Mouse (Mus musculus) hematopoietic stem cell, adult 5-6 weeks (primary cell): ENCODE data around the gene Npepl1. TPM values are rescaled to one million over a fixed set of nuclear protein-coding genes. Genes with fewer than 3 reads are reported as not detected.
A peak's percentile ranks its signal among the peaks of the same experiment; 100 is the strongest.

Experiments used
- ATAC-seq, 2 experiments: fragments of 125-278 bp in 1 of 2; replicated peaks in 1 of 2; 2 replicates each; pipeline ENCODE4 v1.8.0; 2016 to 2017; ENCODE audit warnings: inconsistent platforms in 2 of 2, mild to moderate bottlenecking in 2 of 2, moderate number of reproducible peaks in 2 of 2, low read depth in 1 of 2, moderate TSS enrichment in 1 of 2; ENCODE audit not compliant: low FRiP score in 2 of 2, poor library complexity in 2 of 2, severe bottlenecking in 2 of 2, insufficient read depth in 1 of 2, low TSS enrichment in 1 of 2
- total RNA-seq: library from RNA; stranded (forward); fragments of 172-1452, 232-1000 nt; gene quantifications from 2 replicates; pipeline ENCODE4 v1.2.3, GENCODE M21; 2017

The Npepl1 gene
- total RNA-seq, 1 experiment from 2014 or later = 37.7 TPM

DNA sequence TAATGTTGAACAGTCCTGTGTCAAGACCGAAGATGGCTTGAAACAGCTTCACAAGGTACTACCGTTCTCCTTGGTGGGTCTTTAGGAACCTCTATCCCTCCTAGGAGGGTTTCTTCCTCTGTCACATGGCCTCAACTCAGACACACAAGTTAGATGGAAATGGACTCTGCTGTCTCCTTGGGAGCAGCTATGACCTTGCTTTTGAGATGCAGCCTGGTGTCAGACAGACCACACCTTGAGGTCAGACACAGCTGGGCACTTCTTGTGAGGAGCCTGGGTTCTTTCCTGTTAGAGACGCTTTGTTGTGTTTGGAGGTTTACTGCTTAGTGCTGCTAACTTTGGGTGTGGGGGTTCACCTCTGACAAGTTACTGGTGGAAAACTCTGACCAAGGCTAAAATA is 15.1 kb upstream of the Npepl1 start:
- ATAC-seq = no peak

DNA sequence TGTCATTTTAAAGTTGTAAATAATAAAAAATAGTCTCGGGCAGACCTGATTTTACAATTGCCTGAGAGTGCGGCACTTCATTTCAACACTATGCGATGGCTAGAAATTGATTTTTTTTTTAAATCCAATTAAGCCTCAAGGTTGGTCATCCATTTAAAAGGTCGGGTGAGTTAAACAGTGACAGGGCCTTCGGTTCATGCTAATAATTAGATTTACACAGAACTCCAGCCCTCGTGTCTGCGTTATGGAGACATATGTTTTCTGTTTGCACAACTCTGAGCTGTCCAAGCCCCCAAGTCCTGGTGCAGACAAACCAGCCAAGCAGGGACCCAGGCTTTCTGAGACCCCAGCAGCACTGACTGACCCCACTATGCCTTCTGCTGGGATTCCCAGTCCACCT is 7.8 kb upstream of the Npepl1 start:
- no peak for ATAC-seq

DNA sequence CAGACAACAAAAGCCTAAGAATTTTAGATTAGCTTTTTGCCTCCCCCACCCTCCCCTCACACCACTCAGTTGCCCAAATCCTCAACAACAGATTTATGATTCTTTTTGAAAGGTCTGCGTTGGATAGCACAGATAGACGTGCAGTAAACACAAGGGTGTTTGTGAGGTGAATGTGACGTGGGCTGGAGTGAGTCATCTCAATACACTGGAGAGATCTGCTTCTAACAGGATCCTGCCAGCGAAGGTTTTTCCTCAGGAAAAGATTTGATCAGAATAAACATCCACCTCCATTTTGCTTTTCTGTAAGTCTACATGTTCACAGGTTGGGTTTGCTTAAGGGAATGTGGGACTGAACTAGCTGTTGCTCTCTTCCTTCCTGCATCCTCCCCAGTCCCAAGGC is 6.6 kb upstream of the Npepl1 start:
- no peak for ATAC-seq

DNA sequence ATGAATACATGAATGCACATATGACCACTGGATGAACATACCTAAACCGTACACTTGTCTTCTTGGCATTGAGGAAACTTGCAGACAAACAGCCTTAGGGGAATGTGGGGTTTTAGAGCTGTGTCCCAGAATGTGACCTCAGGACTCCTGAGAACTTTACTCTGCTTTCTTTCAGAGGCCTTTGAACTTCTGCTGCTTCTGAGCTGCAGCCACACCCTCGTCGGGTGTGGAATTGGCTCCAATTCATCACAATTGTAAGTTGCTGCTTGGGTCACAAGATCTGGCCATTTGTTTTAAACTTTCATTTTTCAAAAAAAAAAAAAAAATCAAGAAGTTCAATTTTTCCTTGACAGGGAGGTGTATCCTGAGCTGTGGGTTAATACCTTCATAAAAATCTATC is 2.8 kb upstream of the Npepl1 start:
- no peak for ATAC-seq

DNA sequence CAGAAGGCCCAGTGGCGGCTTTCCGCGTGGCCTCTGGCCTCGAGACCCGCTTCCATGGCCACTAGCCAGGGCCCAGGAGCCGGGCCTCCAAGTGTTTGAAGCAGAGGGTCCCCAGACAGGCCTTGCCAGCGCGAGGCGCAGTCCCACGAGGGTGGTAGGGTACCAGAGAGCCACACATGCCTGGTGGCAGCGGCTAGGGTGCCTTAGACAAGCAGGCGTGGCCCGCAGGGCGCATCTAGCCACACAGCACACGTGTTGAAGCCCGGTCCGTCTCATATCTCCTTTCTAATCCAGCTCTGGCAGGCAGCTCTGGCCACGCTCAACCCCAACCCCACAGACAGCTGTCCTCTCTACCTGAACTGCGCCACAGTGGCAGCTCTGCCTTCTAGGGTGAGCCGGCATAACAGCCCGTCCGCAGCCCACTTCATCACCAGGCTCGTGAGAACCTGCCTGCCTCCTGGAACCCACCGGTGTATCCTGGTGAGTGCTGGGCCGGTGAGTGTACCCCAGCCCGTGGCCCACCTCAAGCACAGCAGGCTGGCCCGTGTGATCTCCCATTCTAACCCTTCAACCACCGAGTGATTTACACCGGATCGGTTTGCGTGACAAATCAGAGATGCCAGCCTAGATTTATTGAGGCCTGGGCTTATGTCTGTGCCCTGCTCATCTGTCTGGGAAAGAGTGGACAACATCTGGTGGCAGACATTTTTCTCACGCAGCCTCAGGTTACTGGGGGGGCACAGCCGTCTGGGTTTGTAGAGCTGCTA is 817 bp downstream of the Npepl1 start:
- ATAC-seq = peak; percentile 56 to 59

DNA sequence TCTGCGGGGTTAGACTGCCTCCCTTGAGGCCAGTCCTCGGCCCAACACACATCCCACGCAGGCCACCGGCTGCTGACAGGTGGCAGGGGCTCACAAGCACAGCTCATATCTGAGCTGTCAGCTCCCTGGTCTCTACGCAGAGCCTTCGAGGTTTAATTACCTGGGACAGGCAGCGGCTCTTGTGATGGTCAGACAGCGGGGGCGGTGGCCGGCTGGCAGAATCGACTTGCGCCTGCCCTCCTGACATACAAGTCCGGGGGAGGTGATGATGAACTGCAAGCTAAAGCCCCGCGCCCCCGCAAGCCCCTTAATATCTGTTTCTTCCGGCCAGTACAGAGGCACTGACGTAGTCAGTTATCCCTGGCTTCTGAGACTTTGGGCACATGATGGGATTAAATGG is 2.8 kb downstream of the Npepl1 start:
- ATAC-seq = no peak

DNA sequence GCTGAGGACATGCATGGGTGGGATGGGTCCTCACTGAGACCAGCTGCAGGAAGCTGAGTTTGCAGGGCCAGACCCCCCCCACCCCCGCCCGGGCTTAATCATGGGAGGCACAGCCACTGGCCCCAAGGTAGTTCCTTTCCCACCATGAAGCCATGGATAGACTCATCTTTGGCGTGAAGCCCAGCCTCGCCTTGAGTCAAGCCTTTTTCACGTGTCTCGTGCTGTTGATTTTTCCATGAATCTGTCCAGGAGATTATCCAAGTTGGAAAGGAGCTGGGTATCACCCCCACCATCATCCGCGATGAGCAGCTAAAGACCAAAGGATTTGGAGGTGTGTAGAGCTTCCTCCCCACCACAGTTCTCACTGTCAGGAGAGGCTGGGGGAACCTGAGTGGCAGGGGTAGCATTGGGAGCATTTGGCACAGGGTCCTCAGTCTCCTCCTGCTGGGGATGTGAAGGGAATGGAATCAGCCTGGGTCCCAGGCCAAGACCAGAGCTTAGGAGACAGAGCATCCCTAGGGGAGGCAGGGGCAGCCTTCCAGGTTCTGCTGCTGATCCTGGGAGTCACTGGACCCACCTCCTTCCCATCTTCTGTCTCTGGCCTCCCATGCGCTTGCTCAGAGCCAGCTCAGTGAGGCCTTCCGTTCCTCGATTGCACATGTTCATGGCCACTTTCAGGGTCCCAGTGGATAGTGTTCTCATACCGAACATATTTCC is 4.2 kb downstream of the Npepl1 start:
- ATAC-seq = no peak

DNA sequence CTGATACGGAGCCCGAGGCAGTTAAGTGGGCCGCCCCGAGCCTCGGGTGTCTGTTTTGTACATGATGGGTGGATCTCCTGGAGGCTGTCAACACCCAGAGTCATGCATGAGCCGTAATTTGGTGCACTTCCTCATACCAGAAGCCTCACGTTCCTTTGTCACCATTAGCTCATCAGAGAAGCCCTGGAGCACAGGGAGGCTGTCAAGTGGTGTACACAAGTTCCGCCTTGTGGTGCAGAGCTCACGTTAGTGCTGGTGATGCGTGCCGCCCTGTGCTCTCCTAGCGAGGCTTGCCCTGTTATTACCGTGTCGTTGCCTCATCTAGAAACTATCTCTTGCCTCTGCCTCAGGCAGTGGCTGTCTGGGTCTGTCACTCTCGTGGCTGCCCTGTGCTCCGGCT is 6.8 kb downstream of the Npepl1 start:
- no peak for ATAC-seq

DNA sequence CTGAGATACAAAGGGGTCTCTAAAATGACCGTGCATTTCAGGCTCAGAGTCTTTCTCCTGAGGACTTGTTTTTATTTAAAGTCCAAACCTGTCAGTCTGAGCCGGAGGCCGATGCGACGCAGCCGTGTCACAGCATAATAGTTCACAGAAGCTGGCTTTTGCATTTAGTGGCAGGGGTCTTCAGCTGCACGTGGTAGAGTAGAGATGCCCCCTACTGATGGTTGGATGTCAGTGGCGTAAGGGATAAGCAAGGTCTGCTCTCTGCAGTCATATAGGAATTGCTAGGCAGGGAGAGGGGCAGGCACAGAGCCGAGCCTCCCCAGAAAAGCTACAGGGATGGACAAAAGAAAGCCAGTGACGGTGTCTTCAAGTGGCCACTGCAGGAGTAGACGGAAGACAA is 8.0 kb downstream of the Npepl1 start:
- ATAC-seq = no peak

DNA sequence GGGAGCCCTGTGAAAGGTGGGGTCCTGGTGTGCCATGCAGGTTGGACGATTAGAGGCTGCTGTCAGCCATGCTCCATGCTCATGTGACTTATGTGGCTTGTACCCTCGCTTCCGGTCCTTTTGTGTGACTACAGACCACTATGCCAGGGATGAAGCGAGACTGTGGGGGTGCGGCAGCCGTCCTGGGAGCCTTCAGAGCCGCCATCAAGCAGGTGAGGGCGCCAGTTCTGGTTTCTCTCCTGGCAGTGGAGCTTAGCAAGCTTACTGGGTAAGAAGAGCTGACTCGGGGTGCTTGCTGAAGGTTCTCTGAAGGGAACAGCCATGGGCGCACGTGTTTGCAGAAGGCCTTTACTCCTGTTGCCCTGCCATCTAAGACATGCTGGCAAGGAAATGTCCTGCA is 9.1 kb downstream of the Npepl1 start:
- no peak for ATAC-seq

DNA sequence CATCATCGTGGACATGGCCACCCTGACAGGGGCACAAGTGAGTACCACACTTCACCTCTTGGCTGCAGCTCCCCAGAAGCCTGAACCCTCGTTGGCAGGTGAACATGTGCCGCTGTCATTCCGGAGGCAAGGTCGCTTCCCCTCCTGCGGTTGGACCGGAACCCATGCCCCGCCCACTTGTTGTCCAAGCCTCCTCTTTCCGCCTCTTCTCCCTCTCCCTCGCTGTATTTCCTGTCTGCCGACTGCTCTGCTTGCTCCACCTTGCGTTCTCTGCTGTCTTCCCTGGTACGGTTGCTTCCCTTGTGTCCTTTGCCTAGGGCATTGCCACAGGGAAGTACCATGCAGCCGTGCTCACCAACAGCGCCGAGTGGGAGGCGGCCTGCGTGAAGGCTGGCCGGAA is 10.5 kb downstream of the Npepl1 start:
- no peak for ATAC-seq

DNA sequence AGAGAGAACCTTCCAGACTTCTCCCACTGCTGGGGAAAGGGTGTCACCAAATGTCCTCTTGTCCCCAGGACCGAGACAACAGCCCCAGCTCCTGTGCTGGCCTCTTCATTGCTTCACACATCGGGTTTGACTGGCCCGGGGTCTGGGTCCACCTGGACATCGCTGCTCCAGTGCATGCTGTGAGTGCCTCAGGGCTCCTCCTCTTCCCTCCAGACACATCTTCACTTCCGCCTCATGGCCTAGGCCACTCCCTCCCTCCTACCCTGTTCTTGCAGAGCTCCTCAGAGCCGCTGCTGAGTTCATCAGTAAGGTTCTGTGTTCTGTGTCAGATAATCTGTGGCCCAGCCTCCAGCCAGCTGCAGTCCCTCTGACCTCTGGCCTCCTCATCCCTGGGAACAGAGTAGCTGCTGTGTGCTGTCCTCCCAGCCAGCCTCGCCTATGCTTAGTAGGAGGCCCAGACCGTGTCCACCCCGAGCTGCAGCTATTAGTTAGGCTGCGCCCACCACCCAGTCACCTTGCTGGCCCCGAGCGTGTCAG is 11.3 kb downstream of the Npepl1 start:
- ATAC-seq = no peak

DNA sequence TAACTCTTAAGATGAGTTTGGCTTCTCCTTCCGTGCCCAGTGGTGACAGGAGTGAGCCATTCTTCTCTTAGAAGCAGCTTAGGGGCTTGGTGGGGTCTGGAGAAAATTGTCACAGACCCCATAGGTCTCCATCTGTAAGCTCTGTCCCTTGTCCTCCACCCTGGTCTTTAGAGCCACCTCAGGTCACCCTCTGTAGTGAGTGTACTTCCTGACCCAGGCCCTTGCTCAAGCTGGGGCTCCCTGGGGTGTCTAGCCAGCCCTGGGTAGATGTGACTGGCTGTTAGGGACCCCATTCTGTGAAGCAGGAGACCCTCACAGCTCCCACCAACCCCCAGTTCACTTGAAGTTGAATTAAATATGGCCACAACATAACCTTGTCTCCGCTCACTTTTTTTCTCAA is 12.2 kb downstream of the Npepl1 start:
- ATAC-seq = no peak

DNA sequence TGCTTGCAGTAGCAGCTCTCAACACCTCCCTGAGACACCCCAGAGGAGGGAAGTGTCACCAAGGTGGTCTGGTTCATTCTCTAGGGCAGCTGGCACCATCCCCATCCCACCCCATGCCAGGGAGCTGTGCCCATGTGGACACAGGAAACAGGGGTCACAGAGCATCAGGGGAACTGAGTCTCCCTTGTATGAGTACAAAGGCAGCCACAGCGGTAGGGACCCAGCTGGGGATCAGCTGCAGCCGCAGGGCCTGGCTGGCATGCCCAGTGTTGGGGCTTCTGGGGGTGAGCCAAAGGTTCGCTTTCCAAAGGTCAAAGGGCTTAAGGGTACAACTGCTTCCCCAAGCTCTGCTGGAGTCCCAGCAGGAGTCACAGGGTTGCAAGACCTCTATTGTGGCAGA is 13.6 kb downstream of the Npepl1 start:
- no peak for ATAC-seq

DNA sequence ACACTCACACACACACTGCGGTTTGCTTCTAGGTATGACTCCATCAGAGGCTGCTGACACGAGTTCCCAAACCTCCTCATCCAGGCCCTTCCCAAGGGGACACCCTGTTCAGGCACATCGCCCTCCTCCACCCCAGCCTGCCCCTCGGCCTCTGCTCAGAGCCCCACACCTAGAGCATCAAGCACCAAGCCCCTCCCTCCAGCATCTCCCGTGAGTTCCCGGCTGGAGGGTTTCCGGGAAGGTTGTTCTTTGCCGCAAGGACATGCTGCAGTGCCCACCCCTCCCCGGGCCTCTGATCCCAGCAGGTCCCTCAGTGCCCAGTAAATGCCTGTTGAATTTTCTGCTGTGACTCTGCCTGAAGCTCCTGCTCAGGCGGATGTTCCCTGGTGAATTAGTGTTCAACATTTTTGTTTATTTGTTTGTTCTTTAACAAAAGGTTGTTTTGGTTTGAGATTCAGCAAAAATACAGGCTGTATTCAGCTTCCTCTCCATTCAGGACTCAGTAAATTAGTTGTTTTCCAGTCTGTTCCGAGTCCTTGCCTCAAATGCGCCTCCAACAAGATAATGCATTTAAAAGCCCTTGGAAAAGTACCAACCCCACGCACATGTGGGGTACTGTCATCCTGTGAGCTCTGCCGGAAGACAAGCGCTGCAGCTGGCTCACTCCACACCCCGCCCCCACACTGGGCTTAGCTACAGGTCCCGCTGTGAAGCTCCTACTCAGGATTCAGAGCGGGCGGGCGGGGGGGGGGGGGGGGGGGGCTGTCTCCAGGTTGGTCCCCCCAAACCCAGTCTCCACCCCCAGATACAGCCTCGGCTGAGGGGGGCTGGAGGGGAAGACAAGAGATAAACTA is 16.6 kb downstream of the Npepl1 start:
- peak; percentile 39 to 47; a peak in 1 of 4 replicates for ATAC-seq

DNA sequence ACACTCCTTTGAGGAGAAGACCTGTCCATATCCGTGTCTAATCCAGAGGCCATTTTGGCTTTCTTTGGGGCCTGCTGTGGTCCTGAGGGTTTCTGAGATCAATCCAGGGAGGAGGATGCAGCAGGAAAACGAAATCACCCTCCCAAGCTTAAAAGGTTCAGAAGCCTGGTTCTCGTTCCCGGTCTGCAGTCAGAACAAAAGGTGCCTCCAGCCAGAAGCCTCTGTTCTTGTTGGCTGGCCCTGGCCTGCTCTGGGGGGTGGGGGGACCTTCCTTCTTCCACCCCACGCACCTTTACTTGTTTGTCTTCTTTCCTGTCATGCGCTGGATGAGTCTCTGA is 17.2 kb downstream of the Npepl1 start:
- no peak for ATAC-seq

DNA sequence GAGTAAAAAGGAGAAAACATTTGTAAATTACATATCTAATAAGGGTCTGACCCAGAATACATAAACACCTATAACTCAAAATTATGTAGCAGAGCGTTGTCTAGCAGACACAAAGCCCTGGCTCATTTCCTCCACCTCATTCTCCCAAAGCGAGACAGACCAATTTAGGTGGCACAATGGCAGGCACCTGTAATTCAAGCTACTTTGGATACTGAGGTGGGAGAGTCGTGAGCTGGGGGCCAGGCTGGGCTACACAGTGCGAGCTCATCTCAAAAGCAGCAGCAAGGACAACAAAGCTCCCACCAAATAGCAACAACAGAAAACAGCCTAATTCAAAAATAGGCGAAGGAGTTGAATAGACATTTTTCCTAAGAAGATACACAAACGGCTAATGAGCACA is 18.8 kb downstream of the Npepl1 start:
- no peak for ATAC-seq

DNA sequence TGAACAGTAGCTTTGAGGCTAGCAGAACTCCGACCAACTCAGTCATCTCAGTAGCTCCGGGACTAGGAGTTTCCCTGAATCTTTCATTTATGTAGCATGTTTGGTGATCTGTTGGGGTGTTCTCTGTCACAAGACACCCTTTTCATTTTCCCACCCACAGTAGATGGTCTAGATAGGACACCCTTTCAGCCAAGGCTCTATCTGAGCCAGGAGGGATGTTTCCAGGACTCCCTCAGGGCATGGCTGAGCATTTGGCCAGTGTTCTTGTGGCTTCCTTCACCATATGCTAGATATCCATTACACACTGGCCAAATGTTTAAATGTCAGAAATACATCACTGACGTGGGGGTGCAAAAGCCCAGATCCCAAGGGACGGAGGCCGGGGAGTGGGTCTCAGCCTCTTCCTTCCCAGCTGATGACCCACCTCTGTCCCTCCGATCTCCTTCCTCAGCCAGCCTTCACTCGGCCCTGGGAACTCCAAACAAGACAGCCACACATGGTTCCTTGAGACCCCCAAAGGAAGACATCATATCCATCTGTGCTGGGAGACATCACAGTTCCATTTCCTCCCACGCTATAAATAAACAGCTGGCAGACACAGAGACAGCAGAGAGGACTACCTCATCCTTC is 20.4 kb downstream of the Npepl1 start:
- ATAC-seq = no peak
